Mouse (Mus musculus) lung, postnatal 0 days (tissue): ENCODE data around the gene Dus2.

Source experiments
- CTCF ChIP-seq: IDR thresholded peaks from 2 replicates; pipeline ENCODE4 v1.5.1; 2016; ENCODE audit warnings: antibody characterized with exemption, mild to moderate bottlenecking
- EP300 ChIP-seq: IDR thresholded peaks from 2 replicates; pipeline ENCODE4 v1.6.1; 2016; ENCODE audit warnings: antibody characterized with exemption, mild to moderate bottlenecking, control low read depth

DNA sequence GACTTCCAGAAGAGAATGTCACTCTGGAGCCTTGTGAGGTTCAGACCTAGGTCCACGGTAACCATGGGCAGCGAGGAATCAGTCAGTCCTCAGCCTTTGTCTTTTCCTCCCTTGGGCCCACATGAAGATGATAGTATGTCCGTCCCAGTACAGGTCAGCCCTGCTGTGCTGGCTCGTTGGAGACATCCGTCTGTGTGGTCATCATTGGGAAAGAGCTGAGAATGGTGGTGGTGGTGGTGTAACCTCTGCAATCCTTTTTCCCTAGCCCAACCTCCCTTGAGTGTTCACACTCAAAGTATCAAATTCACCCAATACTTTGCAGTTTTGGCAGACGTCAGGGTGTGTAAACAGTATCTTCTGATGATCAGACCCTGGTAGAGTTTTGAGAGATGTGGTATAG lies 58.7 kb downstream of the Dus2 start:
- TF ChIP-seq CTCF = no peak
- no peak for TF ChIP-seq EP300
